Mouse (Mus musculus) spleen, adult 10 weeks (tissue): Measurements from ENCODE around the gene Wdpcp. TPM values are rescaled to one million over a fixed set of nuclear protein-coding genes. Genes with fewer than 3 reads are reported as not detected.

ENCODE experiments used
- polyA plus RNA-seq: library from polyadenylated mRNA; stranded (reverse); fragments of 350-450 nt; fragmentation: Illumina TruSeq; extraction: RNeasy Lipid Tissue Mini Kit (QIAGEN cat#74804); gene quantifications from one replicate; pipeline ENCODE4 v1.2.3, GENCODE M21; 2015; ENCODE audit warnings: low replicate concordance; ENCODE audit not compliant: insufficient read depth

Wdpcp gene
- 3.9 TPM for polyA plus RNA-seq

DNA sequence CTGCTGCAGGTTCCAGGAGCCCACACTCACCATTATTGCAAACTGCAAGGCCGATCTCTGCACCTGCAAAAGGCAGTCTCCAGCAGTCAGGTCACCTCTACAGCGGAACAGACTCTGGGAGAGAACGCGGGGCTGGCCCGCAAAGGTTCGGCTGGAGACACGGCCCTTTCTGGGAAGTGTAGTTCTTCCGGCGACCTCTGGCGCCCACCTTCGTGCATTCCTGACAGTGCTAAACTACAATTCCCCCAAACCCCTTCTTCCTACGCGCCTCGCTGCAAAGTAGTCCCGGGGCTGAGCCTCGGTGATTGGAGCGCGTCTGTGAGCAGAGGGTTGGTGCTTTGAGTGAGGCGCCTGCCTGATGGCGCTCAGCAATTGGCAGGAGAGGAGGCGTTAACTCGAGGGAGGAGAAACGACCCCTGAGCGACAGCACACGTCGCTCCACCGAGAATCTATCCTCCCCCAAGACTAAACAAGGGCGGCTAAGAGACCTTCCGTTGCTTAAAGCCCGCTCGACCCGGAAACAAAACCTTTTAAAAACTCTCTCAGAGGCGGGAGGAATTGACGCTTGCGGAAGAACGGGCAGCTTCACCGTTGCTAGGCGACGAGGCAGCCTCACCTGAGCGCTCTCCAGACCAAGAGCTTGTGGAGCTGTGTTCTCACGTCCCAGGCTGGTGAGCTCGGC lies at the start of gene Wdpcp, which contains the start of gene Mdh1:
Gene Wdpcp (plus strand): TSS at position 536 of the 682 bp plus-strand sequence.
Gene Mdh1 (minus strand): TSS at position 668 of the 682 bp plus-strand sequence.

Other genes starting within 250 kb of the Wdpcp start
- gene Ugp2, start 201.0 kb upstream of the Wdpcp start, polyA plus RNA-seq = 82.9 TPM
- 211 TPM for gene Mdh1, start 132 bp downstream of the Wdpcp start, polyA plus RNA-seq